Mouse (Mus musculus) c-Kit-positive CD71-positive TER-119-positive erythroid progenitor cells, embryonic 14.5 days (primary cell): Measurements from ENCODE around the gene Ahdc1.
"Not testable (repeated sequence)": the region's sequence is repeated elsewhere in the genome, so short reads cannot be mapped to it uniquely, and the experiment has no call there.

ENCODE experiments used
- DNase-seq: peaks from one replicate; pipeline ENCODE4 v3.0.0-alpha.2; 2013; ENCODE audit warnings: low spot score

Ahdc1 gene

DNA sequence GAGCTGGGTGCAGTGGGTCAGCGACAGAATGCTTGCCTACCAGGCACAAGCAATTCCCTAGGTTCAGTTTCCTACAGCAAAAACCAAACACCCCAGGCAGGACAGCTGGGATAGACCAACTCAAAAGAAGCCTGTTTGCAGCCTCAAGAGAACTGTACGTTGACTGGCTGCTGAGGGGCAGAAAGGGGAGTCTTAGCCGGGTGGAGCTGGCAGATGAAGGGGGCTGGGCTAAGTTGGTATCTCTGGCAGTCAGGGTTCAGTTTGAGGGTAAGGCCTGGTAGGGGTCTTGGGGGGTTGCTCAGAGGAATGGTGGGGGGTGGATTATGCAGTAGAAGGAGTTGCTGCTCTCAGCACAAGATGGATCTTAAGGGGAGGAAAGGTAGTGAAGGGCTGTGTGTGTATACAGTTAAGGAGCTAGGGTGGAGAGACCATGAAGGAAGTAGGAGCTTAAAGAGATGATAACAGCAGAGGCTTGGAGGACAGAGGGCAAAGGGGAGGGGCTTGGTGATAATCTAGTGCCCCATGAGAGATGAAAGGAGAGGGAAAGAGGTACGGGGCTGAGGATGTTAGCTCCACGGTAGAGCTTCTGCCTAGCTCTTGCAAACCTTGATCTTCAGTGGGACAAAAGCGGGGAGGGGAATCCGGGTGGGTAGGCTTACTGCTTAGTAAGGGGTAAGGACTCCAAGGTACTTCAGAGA, 68.5 kb downstream of the Ahdc1 start:
- no peak for DNase-seq

DNA sequence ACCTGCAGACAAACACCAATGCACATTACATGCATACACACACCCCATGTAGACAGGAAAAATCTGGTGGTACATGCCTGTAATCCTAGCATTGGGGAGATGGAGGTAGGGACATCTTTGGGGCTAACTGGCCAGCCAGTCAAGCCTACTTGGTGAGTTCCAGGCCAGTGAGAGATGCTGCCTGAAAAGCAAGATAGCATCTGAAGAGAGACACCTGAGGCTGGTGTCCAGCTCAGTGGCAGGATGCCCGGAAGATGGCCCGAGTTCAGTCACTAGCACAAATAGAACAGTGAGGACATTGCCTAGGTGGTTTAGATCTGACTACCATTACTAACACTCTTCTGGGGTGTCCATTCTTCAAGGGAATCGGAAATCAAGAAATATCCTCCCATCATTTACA, 69.8 kb downstream of the Ahdc1 start:
- no peak for DNase-seq

DNA sequence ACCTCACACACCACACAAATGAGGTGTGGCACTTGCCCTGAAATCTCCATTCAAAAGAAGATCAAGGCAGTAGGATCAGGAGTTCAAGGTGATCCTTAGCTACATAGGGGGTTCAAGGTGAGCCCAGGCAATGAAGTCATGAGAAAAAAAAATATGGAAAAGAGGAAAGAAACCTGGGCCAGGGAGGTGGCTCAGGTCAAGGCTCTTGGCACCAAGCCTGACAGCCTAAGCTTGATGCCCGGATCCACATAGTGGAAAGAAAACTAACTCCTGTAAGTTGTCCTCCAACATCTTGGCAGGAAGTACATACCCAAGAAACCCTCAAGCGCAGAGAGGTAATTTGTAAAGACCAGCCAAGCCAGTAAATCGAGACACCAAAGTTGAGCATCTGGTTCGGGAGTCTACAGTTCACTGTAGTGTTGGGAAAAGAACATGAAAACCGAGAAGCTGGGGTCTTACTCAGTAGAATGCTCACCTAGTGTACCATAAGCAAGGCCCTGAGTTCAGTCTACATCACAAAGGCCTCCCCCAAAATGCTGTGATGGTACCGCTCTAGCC, 71.2 kb downstream of the Ahdc1 start:
- no peak for DNase-seq

DNA sequence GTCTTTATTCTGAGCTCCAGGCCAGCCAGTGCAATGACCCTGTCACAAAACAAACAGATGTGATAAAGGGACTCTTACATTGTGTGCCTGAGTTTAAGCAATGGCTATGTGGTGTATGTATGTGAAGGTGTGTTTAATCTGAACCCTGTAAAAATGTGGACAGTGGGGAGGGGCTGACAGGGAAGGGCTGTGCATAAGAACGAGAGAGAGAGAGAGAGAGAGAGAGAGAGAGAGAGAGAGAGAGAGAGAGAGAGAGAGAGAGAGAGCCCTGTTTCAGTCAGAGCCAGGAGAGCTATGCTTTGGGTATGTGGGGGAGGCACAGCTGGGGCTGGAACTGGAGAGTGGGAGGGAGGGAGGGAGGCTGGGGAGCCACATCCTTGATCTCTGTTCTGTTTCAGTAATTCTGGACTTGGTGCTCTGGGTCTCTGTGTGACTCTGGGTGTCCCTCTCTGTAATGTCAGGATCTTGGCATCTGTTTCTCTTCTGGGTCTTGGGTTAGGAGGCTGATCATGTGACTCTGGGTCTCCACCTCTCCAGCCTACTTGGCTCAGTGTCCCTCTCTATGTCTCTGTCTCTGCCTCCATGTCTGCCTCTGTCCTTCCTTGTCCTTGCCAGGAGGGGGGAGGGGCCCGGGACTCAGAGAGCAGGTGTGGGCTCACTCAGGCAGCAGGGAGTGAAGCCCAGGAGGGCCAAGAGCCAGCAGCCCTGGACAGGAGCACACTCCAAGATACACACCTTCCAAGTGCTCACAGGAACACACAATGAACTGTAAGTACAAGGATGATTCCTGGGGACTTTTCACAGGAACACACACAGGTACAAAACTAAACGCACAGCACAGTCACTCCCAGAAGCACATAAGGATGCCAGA, 73.2 kb downstream of the Ahdc1 start:
- DNase-seq: no peak

DNA sequence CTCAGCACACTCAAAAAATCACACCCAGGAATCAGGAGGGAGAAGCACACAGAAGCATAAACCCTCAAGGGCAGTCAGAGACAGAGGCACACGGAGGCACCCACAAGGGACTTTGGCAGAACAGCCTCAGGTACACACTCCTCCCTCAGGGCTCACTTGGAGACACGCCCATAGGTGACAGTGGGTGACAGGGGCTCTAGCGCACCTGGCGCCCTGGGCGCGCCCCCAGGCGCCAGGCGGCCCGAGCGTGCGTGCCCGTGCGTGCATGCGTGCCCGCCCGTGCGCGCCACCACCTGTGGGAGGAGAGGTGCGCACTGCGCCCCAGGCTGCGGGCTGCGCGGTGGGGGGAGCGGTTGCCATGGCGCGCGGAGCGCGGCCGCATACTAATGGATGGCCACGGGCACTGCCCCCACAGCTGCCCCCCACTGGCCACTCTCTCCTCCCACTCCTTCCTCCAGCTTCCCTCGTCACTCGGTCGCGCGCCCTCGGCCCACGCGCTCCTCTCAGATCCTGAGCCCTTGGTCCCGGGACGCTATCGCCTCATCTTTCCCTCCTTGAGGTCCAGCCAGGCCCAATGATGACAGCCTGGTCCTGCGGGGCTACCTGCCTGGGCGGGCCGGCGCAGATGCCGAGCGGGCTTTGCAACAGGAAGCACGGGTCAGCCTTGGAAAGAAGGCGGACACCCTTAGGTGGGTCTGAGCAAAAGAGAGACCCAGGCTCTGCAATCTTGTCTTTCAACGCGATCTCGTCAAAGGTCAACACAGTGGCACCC, 74.1 kb downstream of the Ahdc1 start:
- no peak for DNase-seq

DNA sequence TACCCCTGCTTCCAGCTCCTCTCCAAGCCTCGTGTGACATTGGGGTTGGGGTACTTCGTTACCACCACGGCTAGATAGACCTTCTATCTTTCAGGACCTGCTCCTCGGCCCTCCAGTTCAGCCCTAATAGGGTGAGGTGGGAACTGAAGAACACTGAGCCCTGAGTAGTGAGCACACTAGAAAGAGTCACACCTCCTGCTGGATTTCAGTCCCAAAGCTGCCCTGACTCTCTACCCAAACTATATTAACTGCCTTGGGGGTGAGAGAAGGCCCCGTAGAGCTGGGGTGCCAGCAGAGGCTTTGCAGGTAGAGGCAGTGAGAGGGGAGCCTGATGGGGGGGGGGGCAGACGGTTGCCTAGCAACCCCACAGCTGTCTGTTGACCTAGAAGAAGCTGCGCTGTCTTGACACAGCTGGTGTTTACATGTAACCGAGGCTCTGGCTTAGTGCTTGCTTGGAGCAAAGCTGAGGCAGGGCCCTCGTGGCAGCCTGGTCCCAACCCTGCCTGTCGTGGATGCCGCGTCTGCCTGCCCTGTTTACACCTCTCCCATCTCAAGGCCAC, 74.8 kb downstream of the Ahdc1 start:
- DNase-seq: no peak

DNA sequence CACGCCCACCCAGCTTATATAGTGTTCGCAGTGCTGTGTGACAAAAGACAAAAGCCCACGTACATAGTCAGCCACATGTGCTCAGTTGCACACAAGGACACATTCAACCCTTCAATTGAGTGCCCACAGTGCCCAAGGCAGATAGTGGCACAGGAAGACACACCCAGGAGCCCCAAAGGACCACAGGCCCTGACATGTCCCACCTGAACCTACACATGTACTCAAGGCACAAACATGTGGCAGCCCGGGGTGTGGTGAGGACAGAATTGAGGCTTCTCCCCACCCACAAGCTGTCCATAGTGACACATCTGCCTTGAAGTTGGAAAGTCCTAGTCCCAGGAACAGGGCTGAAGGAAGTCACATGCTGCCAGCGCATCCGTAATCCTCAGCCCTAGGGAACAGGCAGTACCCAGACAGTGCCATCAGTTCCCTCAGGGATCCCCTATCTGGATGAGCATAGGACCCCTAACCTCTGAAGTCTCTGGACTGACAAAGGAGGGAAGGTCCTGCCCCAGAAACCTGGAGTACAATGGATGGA, 76.2 kb downstream of the Ahdc1 start:
- no peak for DNase-seq

DNA sequence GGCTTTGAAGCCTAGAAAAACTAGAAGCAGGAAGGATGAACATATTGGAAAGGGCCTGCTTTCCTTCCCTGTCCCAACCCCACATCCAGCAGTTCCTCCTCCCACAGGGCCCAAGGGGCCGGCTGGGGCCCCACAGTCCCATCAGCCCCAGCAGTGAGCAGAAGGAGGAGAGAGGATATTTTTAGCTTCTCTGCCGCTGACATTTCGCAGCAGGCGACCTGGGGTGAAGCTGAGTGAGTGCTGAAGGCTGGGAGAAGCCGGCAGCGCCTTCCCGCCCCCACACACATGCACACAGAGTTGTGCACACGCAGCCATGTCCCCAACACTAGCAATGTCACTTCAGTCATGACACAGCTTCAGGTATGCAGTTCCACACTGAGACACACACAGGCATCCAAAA, 76.8 kb downstream of the Ahdc1 start:
- DNase-seq: no peak

DNA sequence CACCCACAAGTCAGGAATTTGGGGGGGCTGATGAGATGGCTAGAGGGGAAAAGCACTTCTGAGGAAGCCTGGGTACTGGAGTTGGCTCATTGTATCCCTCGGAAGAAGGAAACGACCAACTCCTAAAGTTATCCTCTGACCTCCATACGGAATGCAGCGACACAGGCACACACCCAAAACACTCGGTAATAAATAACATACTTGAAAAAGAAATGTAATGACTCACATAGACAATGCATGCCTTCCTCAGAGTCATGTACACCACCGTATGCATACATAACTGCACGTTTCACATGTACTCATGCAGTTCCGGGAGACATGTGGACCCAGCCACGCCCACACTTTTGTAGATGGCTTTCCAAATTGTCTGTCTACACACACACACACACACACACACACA, 78.3 kb downstream of the Ahdc1 start:
- DNase-seq: no peak

DNA sequence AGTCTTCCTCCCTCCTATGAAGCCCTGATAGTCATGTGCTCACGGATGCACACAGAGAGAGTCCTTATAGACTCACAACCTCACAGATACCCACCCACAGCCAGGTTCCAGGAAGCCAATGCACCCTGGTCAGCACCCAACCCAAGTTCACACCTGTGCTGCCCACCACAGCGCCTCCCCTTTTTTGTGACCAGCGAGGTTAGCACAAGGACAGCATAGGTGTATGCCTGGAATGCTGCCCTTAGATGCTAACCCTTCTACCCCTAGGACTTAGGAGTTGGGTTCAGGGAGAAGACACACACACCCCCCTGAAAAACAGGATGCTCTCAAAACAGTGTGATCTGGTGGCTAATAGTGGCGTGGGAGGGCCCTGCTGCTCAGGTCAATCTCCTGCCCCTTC, 78.7 kb downstream of the Ahdc1 start:
- no peak for DNase-seq

DNA sequence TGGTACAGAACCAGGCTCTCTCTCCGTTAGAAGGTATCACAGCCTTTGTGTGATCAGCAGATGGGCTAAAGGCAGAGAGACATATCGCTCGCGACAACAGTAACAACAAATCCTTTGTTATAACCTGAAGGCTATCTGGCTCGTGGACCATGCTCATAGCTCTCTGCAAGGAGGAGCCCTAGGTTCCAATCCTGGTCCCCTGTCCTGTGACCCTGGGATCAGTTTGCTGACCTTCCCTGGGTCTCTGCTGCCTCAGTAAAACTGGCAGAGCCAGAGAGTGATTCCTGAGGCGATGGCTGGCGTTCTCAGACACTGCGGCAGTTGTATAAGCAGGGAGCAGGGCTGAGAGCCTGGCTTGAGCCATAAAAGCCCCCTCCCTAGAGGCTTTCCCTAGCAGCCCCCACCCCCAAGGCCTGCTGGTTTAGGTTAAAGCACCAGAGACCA, 79.2 kb downstream of the Ahdc1 start:
- DNase-seq: no peak

DNA sequence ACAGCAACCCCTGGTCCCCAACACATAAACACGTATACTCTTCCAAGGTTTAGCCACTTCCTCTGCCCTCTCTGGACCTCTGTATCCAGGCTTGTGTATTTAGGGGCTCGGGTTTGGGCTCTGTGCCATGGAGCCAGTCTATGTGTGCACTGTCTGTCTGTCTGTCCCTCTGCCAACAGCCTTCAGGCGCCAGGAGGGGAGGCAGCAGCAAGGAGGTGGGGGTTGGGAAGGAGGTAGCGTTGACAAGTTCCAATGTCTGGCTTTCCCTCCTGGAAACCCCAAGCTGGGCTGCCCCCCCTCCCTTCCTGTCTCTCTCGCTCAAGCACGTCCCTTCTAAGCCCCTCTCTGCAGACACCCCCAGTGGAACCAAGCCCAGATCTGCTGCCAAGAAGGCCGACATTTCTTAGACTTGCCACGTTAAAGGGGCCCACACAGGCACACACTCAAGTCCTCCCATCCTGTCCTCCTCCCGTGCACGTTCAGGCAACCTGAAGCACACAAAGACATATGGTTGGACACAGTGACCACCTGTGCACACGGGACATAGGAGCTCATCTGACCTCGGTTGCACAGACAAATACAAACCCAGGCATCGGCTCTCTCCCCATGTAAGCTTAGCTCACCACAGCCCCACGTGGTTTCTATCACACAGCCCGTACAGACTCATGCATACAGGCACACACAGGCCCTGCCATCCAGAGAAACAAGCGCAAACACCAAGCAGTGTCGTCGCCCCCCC, 79.8 kb downstream of the Ahdc1 start:
- DNase-seq: no peak

DNA sequence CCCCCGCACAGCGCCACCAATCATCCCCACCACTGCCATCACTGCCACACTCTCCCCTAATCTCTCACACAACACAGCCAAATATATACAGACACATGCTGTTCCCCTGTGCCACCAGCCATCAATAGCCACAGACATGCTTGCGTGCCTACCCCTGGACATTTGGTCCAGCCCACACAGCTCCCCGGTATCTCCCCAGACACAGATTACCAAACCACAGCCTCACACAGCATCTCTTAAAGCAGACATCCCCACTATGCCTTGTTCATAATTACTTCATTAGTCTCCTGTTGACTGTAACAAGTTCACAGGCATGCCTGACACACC, 80.4 kb downstream of the Ahdc1 start:
- no peak for DNase-seq

DNA sequence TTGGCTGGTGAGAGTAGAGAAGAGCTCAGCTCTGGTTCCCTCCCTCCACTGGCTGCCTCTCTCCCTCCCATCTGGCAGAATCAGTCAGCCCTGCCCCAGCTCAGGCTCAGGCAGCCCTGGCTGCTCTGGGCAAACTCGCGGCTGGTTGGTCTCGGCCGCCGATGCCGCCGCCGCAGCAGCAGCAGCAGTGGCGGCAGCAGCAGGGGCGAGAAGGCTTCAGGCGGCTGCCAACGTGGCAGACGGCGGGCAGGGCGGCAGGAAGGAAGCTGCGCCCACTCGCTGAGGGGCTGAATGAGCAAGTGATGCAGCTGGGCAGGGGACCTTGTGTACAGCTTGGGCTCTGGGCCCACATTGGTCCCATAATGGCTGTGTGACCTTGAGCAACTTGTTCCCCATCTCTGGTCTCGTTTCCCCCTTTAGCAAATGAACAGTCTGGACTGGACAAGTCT, 81.4 kb downstream of the Ahdc1 start:
- no peak for DNase-seq

DNA sequence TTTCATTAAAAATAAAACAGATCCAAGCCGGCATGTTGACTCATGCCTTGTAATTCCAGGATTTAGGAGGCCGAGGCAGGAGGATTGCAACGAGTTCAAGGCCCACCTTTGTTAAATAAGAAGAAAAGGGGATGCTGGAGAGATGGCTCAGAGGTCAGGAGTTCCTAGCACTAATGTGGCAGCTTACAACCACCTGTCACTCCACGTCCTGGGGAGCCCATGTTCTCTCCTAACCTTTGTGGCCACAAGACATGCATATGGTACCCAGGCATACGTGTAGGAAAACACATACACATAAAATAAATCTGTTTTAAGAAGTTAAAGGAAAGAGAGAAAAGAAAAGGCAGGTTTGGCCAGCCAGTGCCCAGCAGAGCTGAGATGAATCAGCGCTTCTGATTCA, 82.0 kb downstream of the Ahdc1 start:
- no peak for DNase-seq

DNA sequence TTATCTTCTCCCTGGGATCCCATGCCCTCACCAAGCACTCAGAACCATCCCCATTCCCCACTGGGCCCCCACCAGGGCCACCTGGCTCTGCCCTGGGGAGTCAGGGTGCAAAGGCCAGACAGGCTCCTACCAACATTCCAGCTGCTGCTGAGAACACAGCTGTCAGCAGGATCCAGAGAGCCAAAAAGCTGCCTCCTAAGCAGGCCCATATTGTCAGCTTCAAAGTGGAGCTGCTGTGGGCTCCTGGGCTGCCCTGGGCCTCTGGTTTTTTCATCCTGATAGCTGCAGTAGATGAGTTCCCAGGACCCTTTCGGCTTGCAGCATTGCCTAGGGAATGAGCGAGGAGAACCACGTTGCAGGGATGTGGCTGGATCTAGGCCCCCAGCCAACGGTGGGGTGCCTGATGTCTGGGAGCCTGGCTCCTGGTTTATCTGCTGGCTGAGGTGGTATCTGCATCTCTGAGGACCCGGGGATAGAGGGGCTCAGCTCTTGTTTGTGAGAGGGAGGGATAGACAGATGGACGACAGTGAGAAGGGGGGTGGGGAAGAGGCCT, 82.5 kb downstream of the Ahdc1 start:
- DNase-seq: no peak

DNA sequence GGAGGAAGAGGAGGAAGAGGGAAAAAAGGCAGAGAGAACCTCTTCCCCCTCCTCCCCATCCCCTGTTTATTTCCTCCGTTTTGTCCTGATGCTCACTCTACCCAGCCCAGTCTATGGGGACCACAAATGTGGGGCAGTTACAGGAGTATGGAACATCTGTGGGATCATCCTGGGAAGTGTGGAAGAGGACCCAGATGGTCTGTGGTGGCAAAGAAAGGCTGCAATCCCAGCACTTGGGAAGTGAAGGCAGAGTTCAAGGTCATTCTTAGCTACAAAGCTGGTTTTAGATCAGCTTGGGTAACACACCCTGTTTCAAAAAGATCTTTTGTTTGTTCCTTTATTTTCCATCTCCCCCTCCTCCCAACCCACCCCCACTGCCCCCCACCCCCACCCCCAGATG, 83.2 kb downstream of the Ahdc1 start:
- DNase-seq: no peak

DNA sequence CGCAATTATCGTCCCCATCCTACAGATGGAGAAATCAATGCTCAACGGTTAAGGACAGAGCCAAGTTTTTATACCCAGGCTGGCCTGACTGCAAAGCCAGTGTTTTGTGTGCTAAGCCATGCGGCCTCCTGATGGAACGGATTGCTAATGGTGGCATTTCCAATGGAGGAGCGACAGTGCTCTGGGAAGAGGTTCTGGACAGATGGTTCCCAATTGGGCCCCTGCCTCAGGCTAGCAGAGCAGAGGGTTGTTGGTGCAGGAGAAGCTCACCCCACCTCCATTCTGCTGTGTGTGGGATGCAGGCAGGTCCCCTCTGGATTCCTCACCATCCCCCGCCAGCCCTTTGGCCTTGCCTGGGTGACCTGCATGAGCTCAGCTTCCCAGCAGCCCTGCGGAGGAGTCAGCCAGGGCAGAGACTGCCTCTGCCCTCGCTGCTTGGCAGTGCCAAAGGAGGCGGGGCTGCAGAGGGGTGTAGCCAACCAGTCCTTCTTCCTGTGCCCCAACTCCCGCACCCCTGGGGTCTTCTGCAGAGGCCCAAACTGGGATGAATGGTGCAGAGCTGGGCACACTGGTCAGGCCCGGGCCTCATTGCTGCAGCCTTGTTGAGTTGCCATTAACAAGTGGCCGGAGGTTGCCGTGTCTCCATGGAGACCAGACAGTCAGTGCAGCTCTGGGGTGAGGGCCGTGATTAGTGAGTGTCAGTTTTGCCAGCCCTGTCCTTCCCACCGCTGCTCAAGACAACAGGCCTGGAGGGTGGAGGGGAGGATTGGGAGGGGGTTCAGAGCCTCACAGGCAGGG, 84.1 kb downstream of the Ahdc1 start:
- no peak for DNase-seq

DNA sequence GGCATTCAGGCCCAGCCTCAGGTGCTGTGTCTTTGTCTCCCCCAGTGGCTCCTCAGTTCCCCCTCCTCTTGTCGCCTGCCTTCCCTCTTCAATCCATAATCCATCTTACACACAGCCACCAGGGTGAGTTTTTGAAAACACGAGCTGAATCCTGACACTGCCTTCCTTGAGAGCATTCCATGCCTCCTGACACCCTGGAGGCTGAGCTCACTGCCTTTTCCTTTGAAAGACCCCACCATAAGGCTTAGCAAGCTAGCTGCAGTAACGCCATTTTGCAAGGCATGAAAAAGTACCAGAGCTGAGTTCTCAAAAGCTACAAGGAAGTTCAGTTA, 84.6 kb downstream of the Ahdc1 start:
- not testable (repeated sequence) for DNase-seq

DNA sequence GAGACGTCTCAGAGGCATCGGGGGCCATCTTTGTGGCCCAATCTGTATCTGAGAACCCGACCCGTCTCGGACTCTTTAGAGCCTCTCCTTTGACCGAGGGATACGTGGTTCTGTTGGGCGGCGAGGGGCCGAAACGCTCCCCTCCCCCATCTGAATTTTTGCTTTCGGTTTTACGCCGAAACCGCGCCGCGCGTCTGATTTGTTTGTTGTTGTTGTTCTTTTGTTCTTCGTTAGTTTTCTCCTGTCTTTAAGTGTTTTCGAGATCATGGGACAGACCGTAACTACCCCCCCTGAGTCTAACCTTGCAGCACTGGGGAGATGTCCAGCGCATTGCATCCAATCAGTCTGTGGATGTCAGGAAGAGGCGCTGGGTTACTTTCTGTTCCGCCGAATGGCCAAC, 85.6 kb downstream of the Ahdc1 start:
- DNase-seq: not testable (repeated sequence)
